Mouse (Mus musculus) forebrain, embryonic 16.5 days (tissue): ENCODE results near the gene Cnot8. TPM values are rescaled to one million over a fixed set of nuclear protein-coding genes. Genes with fewer than 3 reads are reported as not detected.
A peak's percentile ranks its signal among the peaks of the same experiment; 100 is the strongest.

Source experiments
- ATAC-seq: fragments of 200-750 bp; cut with Nextera tagmentation; 2 replicates; pipeline ENCODE4 v1.8.0; 2017; ENCODE audit warnings: mild to moderate bottlenecking, moderate library complexity
- H3K27ac ChIP-seq: fragments of 300-500 bp; sonication (generic); 2 replicates; pipeline ENCODE4 v1.5.1; 2014; ENCODE audit warnings: low read length, control low read depth
- H3K27me3 ChIP-seq: fragments of 300-500 bp; sonication (generic); replicated peaks from 2 replicates; pipeline ENCODE4 v1.6.1; 2014; ENCODE audit warnings: low read length; ENCODE audit not compliant: control insufficient read depth, insufficient read depth
- H3K36me3 ChIP-seq: fragments of 300-500 bp; sonication (generic); 2 replicates; pipeline ENCODE4 v1.6.1; 2014; ENCODE audit not compliant: control insufficient read depth, insufficient read depth
- H3K4me1 ChIP-seq: fragments of 300-500 bp; sonication (generic); replicated peaks from 2 replicates; pipeline ENCODE4 v1.6.1; 2014; ENCODE audit warnings: low read length; ENCODE audit not compliant: control insufficient read depth, insufficient read depth
- H3K4me2 ChIP-seq: fragments of 300-500 bp; sonication (generic); 2 replicates; pipeline ENCODE4 v1.6.1; 2014; ENCODE audit warnings: mild to moderate bottlenecking, low read length, control low read depth
- H3K4me3 ChIP-seq: fragments of 300-500 bp; sonication (generic); replicated peaks from 2 replicates; pipeline ENCODE4 v1.5.1; 2014; ENCODE audit warnings: mild to moderate bottlenecking, low read length, control low read depth
- H3K9ac ChIP-seq: fragments of 300-500 bp; sonication (generic); replicated peaks from 2 replicates; pipeline ENCODE4 v1.6.1; 2014; ENCODE audit warnings: low read depth, low read length, control low read depth
- H3K9me3 ChIP-seq: fragments of 300-500 bp; sonication (generic); 2 replicates; pipeline ENCODE4 v1.6.1; 2016; ENCODE audit warnings: low read length; ENCODE audit not compliant: control insufficient read depth
- WGBS: fragments of 180-500 bp; shearing (Covaris S2); extraction: QIAGEN DNeasy Blood & Tissue Kit; methylation state at CpG from one replicate; pipeline ENCODE4 v1.1.7; 2014; 5-methylcytosine and 5-hydroxymethylcytosine counted together
- polyA plus RNA-seq: library from polyadenylated mRNA; unstranded; fragments of >200 nt; fragmentation: Nextera tagmentation; extraction: Ambion mirVana; gene quantifications from 2 replicates; pipeline ENCODE4 v1.2.1, GENCODE M21; 2015

The Cnot8 gene
- polyA plus RNA-seq, 1 experiment from 2014 or later: 141 TPM

- no peak for ATAC-seq
- H3K27me3 ChIP-seq: peaks cover 3% of the 10 kb centered on the region; the same call in 1 of the 2 replicates
- WGBS: 85% methylated on average over 3 of the region's 3 CpGs
- H3K4me1 ChIP-seq: peaks cover 30% of the 10 kb centered on the region
- H3K4me2 ChIP-seq: no peak overlapping the region
- H3K9me3 ChIP-seq: no peaks in the 10 kb centered on the region
- no peaks in the 10 kb centered on the region for H3K36me3 ChIP-seq
- H3K27ac ChIP-seq: no peak overlapping the region
- H3K4me3 ChIP-seq: no peak overlapping the region
- no peak overlapping the region for H3K9ac ChIP-seq
These were observed 1.8 kb upstream of the Cnot8 start for GRCm38 (mm10) chr11:58102146-58102545.

- no peak for ATAC-seq
- peak overlapping the region; percentile 100 for H3K4me3 ChIP-seq
- peak overlapping the region; percentile 76 for H3K4me2 ChIP-seq
- WGBS: 78% methylated on average over 9 of the region's 9 CpGs
- peaks cover 3% of the 10 kb centered on the region; the same call in 1 of the 2 replicates for H3K27me3 ChIP-seq
- H3K36me3 ChIP-seq: no peaks in the 10 kb centered on the region
- H3K4me1 ChIP-seq: peaks cover 31% of the 10 kb centered on the region
- H3K27ac ChIP-seq: no peak overlapping the region
- peak overlapping the region; percentile 93 for H3K9ac ChIP-seq
- no peaks in the 10 kb centered on the region for H3K9me3 ChIP-seq
These were observed 1.2 kb upstream of the Cnot8 start for GRCm38 (mm10) chr11:58102581-58103343.

GRCm38 (mm10) chr11:58103344-58103653 is 654 bp upstream of the Cnot8 start:
- Histone ChIP-seq H3K4me2 (peak overlapping the region; percentile 76), H3K27ac (peak overlapping the region; percentile 65), H3K27me3 (peaks cover 3% of the 10 kb centered on the region; the same call in 1 of the 2 replicates), H3K4me1 (peaks cover 29% of the 10 kb centered on the region), H3K9ac (peak overlapping the region; percentile 93), H3K9me3 (no peaks in the 10 kb centered on the region), H3K4me3 (peak overlapping the region; percentile 100), H3K36me3 (no peaks in the 10 kb centered on the region)
- peak; percentile 41 for ATAC-seq
- 47% methylated on average over 13 of the region's 13 CpGs for WGBS

- Histone ChIP-seq H3K9ac (peak overlapping the region; percentile 93), H3K4me2 (peak overlapping the region; percentile 79), H3K36me3 (no peaks in the 10 kb centered on the region), H3K4me1 (peaks cover 29% of the 10 kb centered on the region), H3K9me3 (no peaks in the 10 kb centered on the region), H3K27me3 (no peaks in the 10 kb centered on the region), H3K27ac (peak overlapping the region; percentile 87), H3K4me3 (peak overlapping the region; percentile 100)
- peak; percentile 21 for ATAC-seq
- 0% methylated on average over 24 of the region's 24 CpGs for WGBS
These were observed 418 bp downstream of the Cnot8 start for GRCm38 (mm10) chr11:58104351-58104791.

- WGBS: 54% methylated on average over 3 of the region's 3 CpGs
- no peak for ATAC-seq
- no peak overlapping the region for H3K9ac ChIP-seq
These were observed 3.1 kb downstream of the Cnot8 start for GRCm38 (mm10) chr11:58107009-58107408.

GRCm38 (mm10) chr11:58107664-58108337 is 3.8 kb downstream of the Cnot8 start:
- Histone ChIP-seq H3K9ac (no peak overlapping the region), H3K36me3 (peaks cover 13% of the 10 kb centered on the region), H3K4me2 (no peak overlapping the region), H3K4me3 (no peak overlapping the region), H3K27ac (no peak overlapping the region), H3K9me3 (no peaks in the 10 kb centered on the region), H3K27me3 (no peaks in the 10 kb centered on the region), H3K4me1 (peaks cover 29% of the 10 kb centered on the region)
- ATAC-seq: no peak
- WGBS: 90% methylated on average over 4 of the region's 4 CpGs

More at GRCm38 (mm10) chr11:58107009-58107408, 3.1 kb downstream of the Cnot8 start:
- H3K4me2 ChIP-seq: no peak overlapping the region
- no peak overlapping the region for H3K27ac ChIP-seq
- H3K4me3 ChIP-seq: no peak overlapping the region
- peaks cover 29% of the 10 kb centered on the region for H3K4me1 ChIP-seq
- peaks cover 13% of the 10 kb centered on the region for H3K36me3 ChIP-seq
- H3K9me3 ChIP-seq: no peaks in the 10 kb centered on the region
- H3K27me3 ChIP-seq: no peaks in the 10 kb centered on the region

- no peak overlapping the region for H3K4me2 ChIP-seq
- no peak overlapping the region for H3K9ac ChIP-seq
- H3K36me3 ChIP-seq: peaks cover 46% of the 10 kb centered on the region
- no peaks in the 10 kb centered on the region for H3K27me3 ChIP-seq
- no peak overlapping the region for H3K27ac ChIP-seq
- no peaks in the 10 kb centered on the region for H3K4me1 ChIP-seq
- H3K4me3 ChIP-seq: no peak overlapping the region
- H3K9me3 ChIP-seq: no peaks in the 10 kb centered on the region
- WGBS: 79% methylated on average over 1 of the region's 1 CpGs
- ATAC-seq: no peak
These were observed 12.6 kb downstream of the Cnot8 start for GRCm38 (mm10) chr11:58116560-58116959.

GRCm38 (mm10) chr11:58117044-58117652 is 13.2 kb downstream of the Cnot8 start:
- Histone ChIP-seq H3K36me3 (peaks cover 48% of the 10 kb centered on the region), H3K27ac (no peak overlapping the region), H3K4me3 (no peak overlapping the region), H3K9ac (no peak overlapping the region), H3K27me3 (no peaks in the 10 kb centered on the region), H3K4me2 (no peak overlapping the region), H3K4me1 (no peaks in the 10 kb centered on the region), H3K9me3 (no peaks in the 10 kb centered on the region)
- WGBS: 83% methylated on average over 10 of the region's 10 CpGs
- ATAC-seq: no peak

- 85% methylated on average over 3 of the region's 3 CpGs for WGBS
- Histone ChIP-seq H3K4me2 (no peak overlapping the region), H3K4me1 (no peaks in the 10 kb centered on the region), H3K27me3 (no peaks in the 10 kb centered on the region), H3K9ac (no peak overlapping the region), H3K9me3 (no peaks in the 10 kb centered on the region), H3K27ac (no peak overlapping the region), H3K4me3 (no peak overlapping the region), H3K36me3 (peaks cover 33% of the 10 kb centered on the region)
- ATAC-seq: no peak
These were observed 16.7 kb downstream of the Cnot8 start for GRCm38 (mm10) chr11:58120655-58121054.
